Mouse (Mus musculus): ENCODE data around the gene Ubl7. TPM values are rescaled to one million over a fixed set of nuclear protein-coding genes. Genes with fewer than 3 reads are reported as not detected.
"Not testable (repeated sequence)": the region's sequence is repeated elsewhere in the genome, so short reads cannot be mapped to it uniquely, and the experiment has no call there.

Gene Ubl7
- total and polyA plus RNA-seq, 2 experiments from 2014 or later, result 132 to 161 TPM

DNA sequence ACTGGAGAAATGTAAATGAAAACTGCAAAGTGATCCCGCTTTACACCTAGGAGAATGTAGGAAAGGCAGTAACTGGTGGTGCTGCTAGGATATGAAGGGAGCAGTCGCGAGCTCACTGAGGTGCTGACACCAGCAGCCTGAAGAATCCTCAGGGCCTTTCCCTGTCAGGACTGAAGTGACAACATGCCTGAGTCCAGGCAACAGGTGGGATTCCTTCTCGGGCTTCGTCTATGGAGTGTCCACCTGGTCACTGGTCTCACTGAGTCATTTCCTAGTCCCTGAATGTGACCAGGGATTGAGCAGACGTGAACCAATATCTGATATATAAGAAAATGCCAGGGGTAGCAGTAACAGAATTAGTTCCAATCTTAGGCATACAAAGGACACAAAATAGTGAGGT is 42.0 kb upstream of the Ubl7 start:
- no peak overlapping the region for H3K4me3 ChIP-seq (ENCODE audit: low read depth, low read length)
- H3K9me3 ChIP-seq (ENCODE audit: low read length), result no peaks in the 10 kb centered on the region
- no peak overlapping the region for H3K27ac ChIP-seq (ENCODE audit: low read depth, low read length)
- 83% methylated on average over 6 of the region's 6 CpGs for WGBS
- no peak overlapping the region for H3K9ac ChIP-seq (replicated peaks; ENCODE audit: low read length, poor library complexity, severe bottlenecking)
- DNase-seq (ENCODE audit: low spot score) (no peak), ATAC-seq (ENCODE audit: low FRiP score) (no peak)
- no peaks in the 10 kb centered on the region; the same call in 1 of the 2 replicates for H3K27me3 ChIP-seq (ENCODE audit: insufficient read depth, low read length)
- H3K4me2 ChIP-seq (ENCODE audit: low read depth, low read length, poor library complexity, severe bottlenecking), result no peak overlapping the region
- no peaks in the 10 kb centered on the region for H3K4me1 ChIP-seq (ENCODE audit: insufficient read depth, low read length)
- no peak for TF ChIP-seq CTCF (IDR thresholded peaks at IDR 0.05)
- H3K36me3 ChIP-seq (ENCODE audit: insufficient read depth, low read length), result no peaks in the 10 kb centered on the region

- WGBS, result 25% methylated on average over 2 of the region's 2 CpGs
Measured at GRCm38 (mm10) chr9:57870273-57870816, 40.4 kb upstream of the Ubl7 start.

DNA sequence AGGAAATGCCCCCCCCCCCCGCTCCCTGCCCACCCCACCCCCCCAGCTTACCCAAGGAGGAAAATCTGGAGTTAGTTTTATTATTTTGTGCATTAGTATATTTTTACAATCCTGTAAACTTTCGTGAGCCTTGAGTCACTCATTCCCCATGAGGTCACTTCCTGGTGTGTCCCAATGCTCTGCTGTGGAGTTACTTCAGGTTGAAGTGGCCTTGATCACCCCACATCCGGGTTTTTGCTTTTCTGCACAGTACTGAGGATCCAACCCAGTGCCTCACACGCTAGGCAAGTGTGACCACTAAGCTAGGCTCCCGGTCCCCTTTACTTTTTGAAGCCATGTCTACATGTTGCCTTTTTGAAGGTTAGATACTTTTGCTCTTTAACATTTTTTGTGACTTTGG is 36.6 kb upstream of the Ubl7 start:
- WGBS, result 75% methylated on average over 5 of the region's 5 CpGs
- no peak for ATAC-seq (ENCODE audit: low FRiP score)
- no peaks in the 10 kb centered on the region for H3K9me3 ChIP-seq (ENCODE audit: low read length)
- no peak overlapping the region for H3K4me3 ChIP-seq (ENCODE audit: low read depth, low read length)
- TF ChIP-seq CTCF (IDR thresholded peaks at IDR 0.05), result no peak
- DNase-seq (ENCODE audit: low spot score), result no peak
- H3K9ac ChIP-seq (replicated peaks; ENCODE audit: low read length, poor library complexity, severe bottlenecking), result no peak overlapping the region
- H3K27me3 ChIP-seq (ENCODE audit: insufficient read depth, low read length), result no peaks in the 10 kb centered on the region; the same call in 1 of the 2 replicates
- no peak overlapping the region for H3K4me2 ChIP-seq (ENCODE audit: low read depth, low read length, poor library complexity, severe bottlenecking)
- H3K36me3 ChIP-seq (ENCODE audit: insufficient read depth, low read length), result no peaks in the 10 kb centered on the region
- H3K4me1 ChIP-seq (ENCODE audit: insufficient read depth, low read length), result no peaks in the 10 kb centered on the region
- no peak overlapping the region for H3K27ac ChIP-seq (ENCODE audit: low read depth, low read length)

More at GRCm38 (mm10) chr9:57870273-57870816, 40.4 kb upstream of the Ubl7 start:
- Histone ChIP-seq H3K27me3 (ENCODE audit: insufficient read depth, low read length) (no peaks in the 10 kb centered on the region; the same call in 1 of the 2 replicates), H3K4me3 (ENCODE audit: low read depth, low read length) (no peak overlapping the region), H3K4me2 (ENCODE audit: low read depth, low read length, poor library complexity, severe bottlenecking) (no peak overlapping the region), H3K27ac (ENCODE audit: low read depth, low read length) (no peak overlapping the region), H3K9me3 (ENCODE audit: low read length) (no peaks in the 10 kb centered on the region), H3K9ac (replicated peaks; ENCODE audit: low read length, poor library complexity, severe bottlenecking) (no peak overlapping the region), H3K4me1 (ENCODE audit: insufficient read depth, low read length) (no peaks in the 10 kb centered on the region), H3K36me3 (ENCODE audit: insufficient read depth, low read length) (no peaks in the 10 kb centered on the region)
- ATAC-seq (ENCODE audit: low FRiP score), result no peak
- no peak for TF ChIP-seq CTCF (IDR thresholded peaks at IDR 0.05)
- no peak for DNase-seq (ENCODE audit: low spot score)

GRCm38 (mm10) chr9:57874994-57875393 is 35.8 kb upstream of the Ubl7 start:
- Histone ChIP-seq H3K9me3 (ENCODE audit: low read length) (no peaks in the 10 kb centered on the region), H3K36me3 (ENCODE audit: insufficient read depth, low read length) (no peaks in the 10 kb centered on the region), H3K9ac (replicated peaks; ENCODE audit: low read length, poor library complexity, severe bottlenecking) (no peak overlapping the region), H3K27me3 (ENCODE audit: insufficient read depth, low read length) (no peaks in the 10 kb centered on the region; the same call in 1 of the 2 replicates), H3K4me3 (ENCODE audit: low read depth, low read length) (no peak overlapping the region), H3K27ac (ENCODE audit: low read depth, low read length) (no peak overlapping the region), H3K4me1 (ENCODE audit: insufficient read depth, low read length) (no peaks in the 10 kb centered on the region), H3K4me2 (ENCODE audit: low read depth, low read length, poor library complexity, severe bottlenecking) (no peak overlapping the region)
- 74% methylated on average over 3 of the region's 3 CpGs for WGBS
- DNase-seq (ENCODE audit: low spot score) (no peak), ATAC-seq (ENCODE audit: low FRiP score) (no peak)
- no peak for TF ChIP-seq CTCF (IDR thresholded peaks at IDR 0.05)

GRCm38 (mm10) chr9:57879213-57879612 is 31.6 kb upstream of the Ubl7 start:
- Histone ChIP-seq H3K4me1 (ENCODE audit: insufficient read depth, low read length) (no peaks in the 10 kb centered on the region), H3K9me3 (ENCODE audit: low read length) (no peaks in the 10 kb centered on the region), H3K27ac (ENCODE audit: low read depth, low read length) (no peak overlapping the region), H3K4me3 (ENCODE audit: low read depth, low read length) (no peak overlapping the region), H3K4me2 (ENCODE audit: low read depth, low read length, poor library complexity, severe bottlenecking) (no peak overlapping the region), H3K27me3 (ENCODE audit: insufficient read depth, low read length) (no peaks in the 10 kb centered on the region; the same call in 1 of the 2 replicates), H3K9ac (replicated peaks; ENCODE audit: low read length, poor library complexity, severe bottlenecking) (no peak overlapping the region), H3K36me3 (ENCODE audit: insufficient read depth, low read length) (no peaks in the 10 kb centered on the region)
- 64% methylated on average over 3 of the region's 3 CpGs for WGBS
- TF ChIP-seq CTCF (IDR thresholded peaks at IDR 0.05), result no peak
- ATAC-seq (ENCODE audit: low FRiP score) (no peak), DNase-seq (ENCODE audit: low spot score) (no peak)

DNA sequence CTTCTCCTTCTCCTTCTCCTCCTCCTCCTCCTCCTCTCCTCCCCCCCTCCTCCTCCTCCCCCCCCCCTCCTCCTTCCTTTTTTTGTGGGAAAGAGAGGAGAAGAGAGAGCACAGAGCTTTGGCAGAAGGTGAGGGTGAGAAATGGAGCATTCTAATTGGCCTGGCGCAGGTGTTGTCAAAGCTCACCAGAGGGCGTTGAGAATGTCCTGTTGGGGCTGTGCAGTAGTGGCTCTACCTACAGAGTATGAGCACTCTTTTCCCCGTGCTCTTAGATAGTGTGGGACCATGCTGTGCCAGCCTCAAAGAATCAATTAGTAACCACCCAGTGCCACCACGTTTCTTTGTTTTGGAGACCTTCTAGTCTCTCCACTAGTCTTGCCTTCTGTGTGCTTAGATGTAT is 30.5 kb upstream of the Ubl7 start:
- Histone ChIP-seq H3K4me1 (ENCODE audit: insufficient read depth, low read length) (no peaks in the 10 kb centered on the region), H3K9me3 (ENCODE audit: low read length) (no peaks in the 10 kb centered on the region), H3K27ac (ENCODE audit: low read depth, low read length) (no peak overlapping the region), H3K36me3 (ENCODE audit: insufficient read depth, low read length) (no peaks in the 10 kb centered on the region), H3K27me3 (ENCODE audit: insufficient read depth, low read length) (no peaks in the 10 kb centered on the region; the same call in 1 of the 2 replicates), H3K9ac (replicated peaks; ENCODE audit: low read length, poor library complexity, severe bottlenecking) (no peak overlapping the region), H3K4me3 (ENCODE audit: low read depth, low read length) (no peak overlapping the region), H3K4me2 (ENCODE audit: low read depth, low read length, poor library complexity, severe bottlenecking) (no peak overlapping the region)
- WGBS, result 16% methylated on average over 4 of the region's 4 CpGs
- no peak for DNase-seq (ENCODE audit: low spot score)
- no peak for ATAC-seq (ENCODE audit: low FRiP score)
- no peak for TF ChIP-seq CTCF (IDR thresholded peaks at IDR 0.05)

- not testable (repeated sequence) for ATAC-seq (ENCODE audit: low FRiP score); H3K4me3 ChIP-seq (ENCODE audit: low read depth, low read length); H3K27me3 ChIP-seq (ENCODE audit: insufficient read depth, low read length); H3K27ac ChIP-seq (ENCODE audit: low read depth, low read length); H3K4me1 ChIP-seq (ENCODE audit: insufficient read depth, low read length); H3K4me2 ChIP-seq (ENCODE audit: low read depth, low read length, poor library complexity, severe bottlenecking); H3K9me3 ChIP-seq (ENCODE audit: low read length); DNase-seq (ENCODE audit: low spot score); H3K36me3 ChIP-seq (ENCODE audit: insufficient read depth, low read length); H3K9ac ChIP-seq (replicated peaks; ENCODE audit: low read length, poor library complexity, severe bottlenecking)
- 92% methylated on average over 2 of the region's 2 CpGs for WGBS
Measured at GRCm38 (mm10) chr9:57881781-57882180, 29.0 kb upstream of the Ubl7 start.

Measured in midbrain, postnatal 0 days (tissue).